Comparison of ENCODE assay signal across 11 mouse cellular contexts in genomic region chr5:151054743-151055114, GRCm38 (mm10).
A peak's percentile ranks its signal among the peaks of the same experiment; 100 is the strongest.
DNase-seq lines count a peak whose midpoint lies in the region; ATAC-seq and TF ChIP-seq lines count a peak whose summit lies in the region.
"Had no signal": no experiment of that assay in that cellular context is flagged by ENCODE, and none has a peak within 500 bp of the region (broad histone marks: within the 10 kb centered on the region; RNA-seq: fewer than 3 reads in every experiment).

No protein-coding gene starts in this region.

- H3K9ac ChIP-seq in hindbrain, embryonic 13.5 days: no peak overlapping the region
- no peak overlapping the region for H3K9ac ChIP-seq in hindbrain, embryonic 16.5 days (ENCODE audit: low read depth, low read length)
- H3K9ac ChIP-seq in midbrain, embryonic 15.5 days: no peak overlapping the region
- no peak overlapping the region for H3K9ac ChIP-seq in intestine, postnatal 0 days (ENCODE audit: low read depth, low read length)
- H3K9ac ChIP-seq in midbrain, postnatal 0 days (replicated peaks; ENCODE audit: low read length, poor library complexity, severe bottlenecking): no peak overlapping the region
- H3K9ac ChIP-seq: liver, postnatal 0 days had no signal

- H3K27ac ChIP-seq in hindbrain, embryonic 13.5 days: peak overlapping the region; percentile 78; the same call in 1 of the 2 replicates
- no peak overlapping the region for H3K27ac ChIP-seq in hindbrain, embryonic 16.5 days (ENCODE audit: low read depth, low read length)
- peak overlapping the region; percentile 33; the same call in 1 of the 2 replicates for H3K27ac ChIP-seq in midbrain, embryonic 10.5 days (replicated peaks)
- no peak overlapping the region for H3K27ac ChIP-seq in midbrain, embryonic 15.5 days
- 0 out of 2 replicates have a peak overlapping the region, but pooled peaks have one; percentile 46 for H3K27ac ChIP-seq in intestine, postnatal 0 days (ENCODE audit: low read depth, low read length)
- H3K27ac ChIP-seq in midbrain, postnatal 0 days (ENCODE audit: low read depth, low read length): no peak overlapping the region

- no peak overlapping the region for H3K4me2 ChIP-seq in hindbrain, embryonic 13.5 days
- H3K4me2 ChIP-seq in hindbrain, embryonic 16.5 days (ENCODE audit: low read length): no peak overlapping the region
- H3K4me2 ChIP-seq in midbrain, embryonic 15.5 days: no peak overlapping the region
- no peak overlapping the region for H3K4me2 ChIP-seq in intestine, postnatal 0 days (replicated peaks; ENCODE audit: low read depth)
- no peak overlapping the region for H3K4me2 ChIP-seq in midbrain, postnatal 0 days (ENCODE audit: low read depth, low read length, poor library complexity, severe bottlenecking)

- peaks cover 24% of the 10 kb centered on the region for H3K4me1 ChIP-seq in hindbrain, embryonic 13.5 days (replicated peaks)
- H3K4me1 ChIP-seq in hindbrain, embryonic 16.5 days (ENCODE audit: control insufficient read depth, insufficient read depth, low read depth, low read length): no peaks in the 10 kb centered on the region
- H3K4me1 ChIP-seq in midbrain, embryonic 10.5 days: peaks cover 14% of the 10 kb centered on the region
- no peaks in the 10 kb centered on the region for H3K4me1 ChIP-seq in midbrain, embryonic 15.5 days
- H3K4me1 ChIP-seq in intestine, postnatal 0 days (replicated peaks; ENCODE audit: control insufficient read depth, insufficient read depth, low read length): no peaks in the 10 kb centered on the region
- no peaks in the 10 kb centered on the region for H3K4me1 ChIP-seq in midbrain, postnatal 0 days (ENCODE audit: insufficient read depth, low read length)

- TF ChIP-seq CTCF in intestine, postnatal 0 days (IDR thresholded peaks at IDR 0.05; ENCODE audit: low read depth): no peak
- no peak for TF ChIP-seq CTCF in midbrain, postnatal 0 days (IDR thresholded peaks at IDR 0.05)

- ATAC-seq in hindbrain, embryonic 13.5 days (ENCODE audit: low FRiP score): no peak
- ATAC-seq in hindbrain, embryonic 16.5 days: no peak
- no peak for ATAC-seq in midbrain, embryonic 15.5 days (replicated peaks)
- no peak for ATAC-seq in intestine, postnatal 0 days
- ATAC-seq in midbrain, postnatal 0 days (ENCODE audit: low FRiP score): no peak
- ATAC-seq: activated CD4-positive, CD25-positive, alpha-beta regulatory T cell, adult 4 months; liver, postnatal 0 days had no signal

- no peaks in the 10 kb centered on the region for H3K27me3 ChIP-seq in hindbrain, embryonic 13.5 days
- H3K27me3 ChIP-seq in hindbrain, embryonic 16.5 days (replicated peaks; ENCODE audit: control insufficient read depth, insufficient read depth, low read length): no peaks in the 10 kb centered on the region
- H3K27me3 ChIP-seq in midbrain, embryonic 10.5 days (ENCODE audit: low read depth, poor library complexity, severe bottlenecking): no peaks in the 10 kb centered on the region
- no peaks in the 10 kb centered on the region for H3K27me3 ChIP-seq in midbrain, embryonic 15.5 days (replicated peaks)
- H3K27me3 ChIP-seq in intestine, postnatal 0 days (replicated peaks; ENCODE audit: control insufficient read depth, insufficient read depth, low read length): no peaks in the 10 kb centered on the region
- no peaks in the 10 kb centered on the region for H3K27me3 ChIP-seq in midbrain, postnatal 0 days (ENCODE audit: insufficient read depth, low read length)

- H3K36me3 ChIP-seq in hindbrain, embryonic 13.5 days: peaks cover 12% of the 10 kb centered on the region; the same call in 1 of the 2 replicates
- H3K36me3 ChIP-seq in hindbrain, embryonic 16.5 days (ENCODE audit: control insufficient read depth, insufficient read depth, low read length): no peaks in the 10 kb centered on the region
- 0 out of 2 replicates have a peak, but pooled peaks cover 4% of the 10 kb centered on the region for H3K36me3 ChIP-seq in midbrain, embryonic 10.5 days
- no peaks in the 10 kb centered on the region for H3K36me3 ChIP-seq in midbrain, embryonic 15.5 days (replicated peaks)
- H3K36me3 ChIP-seq in intestine, postnatal 0 days (ENCODE audit: control insufficient read depth, insufficient read depth): peaks cover 36% of the 10 kb centered on the region
- H3K36me3 ChIP-seq in midbrain, postnatal 0 days (ENCODE audit: insufficient read depth, low read length): no peaks in the 10 kb centered on the region

- H3K4me3 ChIP-seq in hindbrain, embryonic 13.5 days: no peak overlapping the region
- H3K4me3 ChIP-seq in hindbrain, embryonic 16.5 days (ENCODE audit: low read length): no peak overlapping the region
- no peak overlapping the region for H3K4me3 ChIP-seq in midbrain, embryonic 10.5 days
- no peak overlapping the region for H3K4me3 ChIP-seq in midbrain, embryonic 15.5 days
- no peak overlapping the region for H3K4me3 ChIP-seq in intestine, postnatal 0 days (ENCODE audit: low read depth, low read length)
- no peak overlapping the region for H3K4me3 ChIP-seq in midbrain, postnatal 0 days (ENCODE audit: low read depth, low read length)

- WGBS in hindbrain, embryonic 13.5 days: 48% methylated on average over 4 of the region's 4 CpGs
- WGBS in hindbrain, embryonic 16.5 days: 44% methylated on average over 4 of the region's 4 CpGs
- WGBS in midbrain, embryonic 10.5 days: 44% methylated on average over 4 of the region's 4 CpGs
- 49% methylated on average over 4 of the region's 4 CpGs for WGBS in midbrain, embryonic 15.5 days
- WGBS in intestine, postnatal 0 days: 68% methylated on average over 4 of the region's 4 CpGs
- 51% methylated on average over 4 of the region's 4 CpGs for WGBS in midbrain, postnatal 0 days

- no peak for DNase-seq in midbrain, embryonic 10.5 days (ENCODE audit: low spot score)
- peak; percentile 35 for DNase-seq in yolk sac, embryonic 10.5 days (ENCODE audit: low spot score)
- DNase-seq in midbrain, postnatal 0 days (ENCODE audit: low spot score): no peak
- no peak for DNase-seq in liver
- DNase-seq: liver, postnatal 0 days; thymus, postnatal 4 days had no signal

- no peaks in the 10 kb centered on the region for H3K9me3 ChIP-seq in hindbrain, embryonic 13.5 days
- no peaks in the 10 kb centered on the region for H3K9me3 ChIP-seq in hindbrain, embryonic 16.5 days (ENCODE audit: control insufficient read depth, low read length)
- H3K9me3 ChIP-seq in midbrain, embryonic 10.5 days (replicated peaks): no peaks in the 10 kb centered on the region
- H3K9me3 ChIP-seq in midbrain, embryonic 15.5 days: no peaks in the 10 kb centered on the region
- no peaks in the 10 kb centered on the region for H3K9me3 ChIP-seq in intestine, postnatal 0 days (ENCODE audit: control insufficient read depth)
- H3K9me3 ChIP-seq in midbrain, postnatal 0 days (ENCODE audit: low read length): no peaks in the 10 kb centered on the region

Comparison
In these comparisons a context has a peak if more than half of its experiments do, and no peak if none do; other contexts are left out.
1. H3K27ac ChIP-seq: peak in hindbrain, embryonic 13.5 days (single experiment), midbrain, embryonic 10.5 days (single experiment) and intestine, postnatal 0 days (single experiment); none in hindbrain, embryonic 16.5 days (single experiment), midbrain, embryonic 15.5 days (single experiment) and midbrain, postnatal 0 days (single experiment).